Mouse (Mus musculus) thymus, adult 2 months (tissue): Measurements from ENCODE around the gene Cacng3.

Experiments
- CTCF ChIP-seq: fragments of 200-500 bp; IDR thresholded peaks from 2 replicates; pipeline ENCODE4 v1.5.1; 2012; ENCODE audit warnings: mild to moderate bottlenecking, control low read depth, low read length, moderate library complexity, borderline replicate concordance; ENCODE audit not compliant: control insufficient read depth, poor library complexity, insufficient read depth; ENCODE audit errors: extremely low read depth
- POLR2A ChIP-seq: fragments of 200-500 bp; IDR thresholded peaks from 2 replicates; pipeline ENCODE4 v1.6.1; 2012; ENCODE audit warnings: mild to moderate bottlenecking, low read length, control low read depth, moderate library complexity; ENCODE audit not compliant: control insufficient read depth, poor library complexity, insufficient read depth; ENCODE audit errors: extremely low read depth

- no peak for TF ChIP-seq POLR2A
- no peak for TF ChIP-seq CTCF
These were observed 58.6 kb downstream of the Cacng3 start for GRCm38 (mm10) chr7:122728846-122729245.
